Mouse (Mus musculus): ENCODE results near the gene Vti1b.

DNA sequence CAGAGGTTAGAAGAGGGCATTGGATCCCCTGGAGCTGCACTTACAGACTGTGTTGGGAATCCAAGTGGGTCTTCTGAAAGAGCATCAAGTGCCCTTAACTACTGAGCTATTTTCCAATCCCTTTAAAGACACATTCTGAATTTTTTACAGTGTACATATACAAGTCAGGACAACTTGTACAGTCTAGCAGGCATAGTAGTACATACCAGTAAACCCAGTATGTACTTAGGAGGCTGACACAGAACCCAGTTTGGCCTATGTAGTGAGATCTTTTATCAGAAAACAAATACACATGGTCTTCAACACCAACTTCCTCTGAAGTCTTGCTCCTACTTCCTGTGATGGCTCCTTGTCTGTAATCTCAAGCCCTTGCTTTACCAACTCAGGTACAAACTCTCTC lies 33.5 kb downstream of the Vti1b start:
- TF ChIP-seq CTCF (IDR thresholded peaks at IDR 0.05; ENCODE audit: insufficient read depth, low read depth, low read length): no peak
- TF ChIP-seq POLR2A (IDR thresholded peaks at IDR 0.05; ENCODE audit: insufficient read depth, low read depth, low read length): no peak
